Mouse (Mus musculus): Measurements from ENCODE around the gene Neurl4.
"Not testable (repeated sequence)": the region's sequence is repeated elsewhere in the genome, so short reads cannot be mapped to it uniquely, and the experiment has no call there.

The Neurl4 gene

DNA sequence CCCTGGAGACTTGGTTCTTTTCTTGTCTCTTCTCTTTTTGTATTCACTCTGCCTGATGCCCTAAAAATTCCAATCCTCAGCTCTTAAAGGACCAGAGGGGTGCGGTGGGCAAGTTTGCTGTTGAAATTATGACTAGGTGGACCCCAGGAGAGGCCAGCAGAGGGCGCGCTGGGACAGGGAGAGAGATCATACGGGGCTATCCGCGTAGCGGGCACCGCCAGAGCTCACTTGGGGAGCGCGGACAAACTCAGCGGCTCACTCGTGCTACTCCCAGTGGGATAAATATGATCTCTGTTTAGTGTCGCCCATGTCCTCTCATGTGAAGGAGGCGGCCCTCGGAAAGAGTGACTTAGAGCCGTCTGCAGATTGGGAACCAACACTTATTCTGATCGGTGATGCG, 33.3 kb downstream of the Neurl4 start:
- DNase-seq: peak; percentile 97 to 99

DNA sequence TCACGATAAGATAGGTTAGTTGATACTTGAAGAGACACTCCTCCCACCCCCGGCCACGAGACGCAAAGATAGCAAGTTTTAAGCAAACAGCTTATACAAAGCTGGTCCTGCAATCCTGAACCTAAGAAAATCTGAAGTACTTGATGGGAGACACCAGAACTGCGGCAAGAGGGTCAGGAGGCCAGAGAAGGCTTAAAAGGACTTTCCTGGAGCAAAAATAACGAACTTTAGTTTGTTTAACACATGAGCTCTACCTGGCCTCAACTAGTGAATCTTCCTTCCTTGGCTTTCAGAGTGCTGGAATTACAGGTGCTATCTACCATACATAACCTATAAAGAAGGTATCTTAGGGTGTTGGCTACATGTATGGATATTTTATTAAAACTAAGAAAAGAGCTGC, 33.8 kb downstream of the Neurl4 start:
- no peak for DNase-seq

DNA sequence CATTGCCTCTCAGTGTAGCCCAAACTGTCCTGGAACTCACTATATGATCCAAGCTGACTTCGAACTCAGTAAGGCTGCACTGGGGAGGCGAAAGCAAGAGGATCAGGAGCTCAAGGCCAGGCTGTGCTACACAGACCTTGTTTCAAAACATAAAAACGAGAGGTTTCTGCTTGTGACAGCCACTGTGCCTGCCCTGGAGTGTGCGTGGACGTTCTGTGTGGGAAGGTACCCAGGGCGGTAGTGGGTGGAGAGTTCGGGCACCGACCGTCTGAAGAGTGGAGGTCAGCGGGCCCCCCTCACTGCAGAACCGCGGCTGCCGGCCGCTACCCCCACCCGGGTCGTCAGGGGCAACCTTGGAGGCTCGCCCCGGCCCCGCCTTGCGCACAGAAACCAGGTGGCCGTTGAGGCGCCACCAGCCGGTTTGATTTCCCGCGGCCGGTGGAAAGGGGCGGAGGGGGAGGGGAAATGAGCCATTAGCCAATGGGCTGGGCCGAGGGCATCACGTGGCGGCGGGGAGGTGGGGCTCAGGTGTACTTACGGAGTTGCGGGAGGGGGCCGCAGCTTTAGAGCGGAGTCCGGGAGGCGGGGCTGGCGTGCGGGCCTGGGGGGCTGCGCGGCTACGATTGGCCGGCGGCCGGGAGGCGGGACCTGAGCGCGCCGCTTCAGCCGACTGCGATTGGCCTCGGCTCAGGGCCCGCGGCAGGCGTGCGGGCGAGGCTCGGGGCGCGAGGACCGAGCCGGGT, 34.4 kb downstream of the Neurl4 start, which contains the start of gene Ybx2:
TSS of gene Ybx2 (plus strand) at position 660 of the 743 bp plus-strand sequence.
- peak; percentile 92 to 95 for DNase-seq

DNA sequence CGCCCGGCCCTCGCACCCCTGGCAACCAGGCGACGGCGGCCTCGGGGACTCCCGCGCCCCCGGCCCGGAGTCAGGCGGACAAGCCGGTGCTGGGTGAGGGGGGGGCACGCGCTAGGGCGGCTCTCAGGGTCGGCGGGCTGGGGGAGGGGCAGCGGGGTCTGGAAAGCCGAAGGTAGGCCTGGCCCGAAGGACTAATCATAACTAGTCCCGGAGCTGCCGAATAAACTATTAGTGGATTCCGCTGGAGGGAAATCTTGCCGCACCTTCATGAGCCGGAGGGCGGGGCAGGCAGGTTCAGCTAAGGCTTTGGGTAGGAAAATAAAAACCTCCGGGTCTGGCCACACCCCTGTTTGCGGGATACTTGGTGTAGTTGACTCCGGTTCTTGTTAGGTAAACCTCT, 35.3 kb downstream of the Neurl4 start:
- peak; percentile 50 to 66 for DNase-seq

GRCm38 (mm10) chr11:69936714-69937347, 36.0 kb downstream of the Neurl4 start:
- DNase-seq: peak; percentile 36 to 63

DNA sequence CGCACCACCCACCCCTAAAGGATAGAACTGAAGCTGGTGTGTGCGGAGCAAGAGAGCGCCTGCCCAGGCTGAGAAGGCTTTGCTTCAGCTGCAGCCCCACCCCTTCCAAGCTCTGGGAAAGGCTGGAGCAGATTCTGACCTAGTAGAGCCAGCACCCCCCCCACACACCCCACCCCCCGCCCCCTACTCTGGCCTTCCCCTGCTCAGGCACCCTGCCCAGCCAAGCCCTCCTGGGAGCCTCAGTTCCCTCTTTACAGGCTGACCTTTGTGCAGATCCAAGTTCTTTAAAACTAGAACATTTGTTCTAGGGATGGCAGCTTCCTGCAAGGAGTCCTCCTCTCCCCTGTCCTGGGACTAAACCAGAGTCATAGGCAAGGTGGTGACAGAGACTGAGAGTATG, 36.5 kb downstream of the Neurl4 start:
- peak; percentile 59 to 68 for DNase-seq

GRCm38 (mm10) chr11:69937834-69938233, 37.0 kb downstream of the Neurl4 start:
- no peak for DNase-seq

GRCm38 (mm10) chr11:69938401-69938979, 37.6 kb downstream of the Neurl4 start:
- peak; percentile 33 to 48 for DNase-seq

GRCm38 (mm10) chr11:69939181-69939580, 38.3 kb downstream of the Neurl4 start:
- DNase-seq: no peak

GRCm38 (mm10) chr11:69939731-69940130, 38.9 kb downstream of the Neurl4 start:
- DNase-seq: no peak

DNA sequence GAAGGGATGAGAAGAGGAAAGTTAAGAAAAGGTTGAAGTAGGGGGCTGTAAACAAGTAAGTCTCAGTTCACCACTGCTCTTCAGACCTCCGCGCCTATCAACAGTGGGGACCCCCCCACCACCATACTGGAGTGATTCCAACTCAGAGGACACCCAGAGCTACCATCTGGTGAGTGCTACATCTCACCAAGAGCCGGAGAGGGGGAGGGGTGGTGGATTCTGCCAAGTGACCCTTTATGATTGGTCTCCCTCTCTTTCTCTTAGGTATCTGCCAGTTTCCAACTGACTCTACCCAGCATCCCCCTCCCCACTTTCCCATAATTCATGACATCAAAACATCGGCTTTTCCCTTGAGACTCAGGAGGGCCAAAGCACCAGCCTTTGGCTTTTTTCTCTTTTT, 40.1 kb downstream of the Neurl4 start:
- no peak for DNase-seq

DNA sequence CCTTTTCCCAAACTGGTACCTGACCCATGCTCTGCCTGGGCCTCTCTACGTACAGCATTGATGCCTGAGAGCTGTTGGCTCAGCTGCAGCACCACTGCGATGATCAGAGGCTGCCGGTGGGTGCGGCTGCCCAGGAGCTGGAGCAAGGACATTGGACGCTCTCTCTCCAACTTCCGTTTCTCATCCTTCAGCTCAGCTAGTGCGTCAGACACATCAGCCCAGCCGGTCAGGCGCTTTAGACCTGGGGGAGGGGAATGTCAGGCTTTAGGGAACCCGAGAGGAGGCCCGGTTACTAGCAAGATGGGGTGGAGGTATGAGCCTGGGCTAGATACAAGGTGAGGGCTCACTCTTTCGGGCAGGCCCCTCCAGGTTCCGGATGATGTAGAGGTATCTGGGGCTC, 44.3 kb downstream of the Neurl4 start:
- no peak for DNase-seq

- DNase-seq: no peak
Observed at GRCm38 (mm10) chr11:69945997-69946891, 45.4 kb downstream of the Neurl4 start.

DNA sequence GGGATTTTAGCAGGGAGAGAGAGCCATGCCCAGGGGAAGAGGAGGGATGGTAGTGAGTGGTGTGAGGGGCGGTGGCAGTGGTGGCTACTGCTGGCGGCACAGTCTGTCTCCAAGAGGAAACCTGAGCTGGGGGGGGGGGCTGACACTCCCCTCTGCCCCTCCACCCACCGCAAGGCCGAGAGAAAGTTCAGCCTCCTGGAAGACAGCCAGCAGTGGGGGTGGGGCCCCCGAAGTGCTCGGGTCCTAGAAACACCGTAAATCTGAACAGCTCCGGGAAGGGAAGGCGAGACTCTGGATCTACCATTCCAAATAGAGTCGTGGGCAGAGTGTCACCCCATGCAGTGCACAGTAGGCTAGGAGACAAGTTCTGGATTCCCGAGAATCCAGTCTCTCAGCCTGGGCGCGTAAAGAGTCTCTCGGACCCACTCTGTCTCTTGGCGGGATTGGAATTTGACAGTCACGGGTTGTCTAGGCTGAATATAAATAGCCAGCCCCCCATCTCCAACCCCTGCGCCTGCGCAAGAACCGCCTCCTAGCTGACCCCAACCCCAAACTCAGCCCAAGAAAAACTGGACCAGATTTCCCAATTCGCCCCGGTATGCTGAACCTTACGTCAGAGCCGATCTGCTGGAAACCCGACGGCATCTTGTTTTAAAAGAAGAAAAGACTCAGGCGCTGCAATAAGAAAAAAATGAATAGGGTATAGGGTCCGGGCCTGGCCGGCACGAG, 46.6 kb downstream of the Neurl4 start:
- peak; percentile 78 to 82 for DNase-seq

GRCm38 (mm10) chr11:69948066-69948762, 47.3 kb downstream of the Neurl4 start, which contains the start of gene Slc2a4:
TSS of gene Slc2a4 (minus strand) at chr11:69948188.
- DNase-seq: peak; percentile 98

- peak; percentile 95 for DNase-seq
Observed at GRCm38 (mm10) chr11:69948763-69949150, 47.9 kb downstream of the Neurl4 start.

- DNase-seq: peak in 1 of 2 experiments; percentile 54
Observed at GRCm38 (mm10) chr11:69950807-69951459, 50.1 kb downstream of the Neurl4 start.

DNA sequence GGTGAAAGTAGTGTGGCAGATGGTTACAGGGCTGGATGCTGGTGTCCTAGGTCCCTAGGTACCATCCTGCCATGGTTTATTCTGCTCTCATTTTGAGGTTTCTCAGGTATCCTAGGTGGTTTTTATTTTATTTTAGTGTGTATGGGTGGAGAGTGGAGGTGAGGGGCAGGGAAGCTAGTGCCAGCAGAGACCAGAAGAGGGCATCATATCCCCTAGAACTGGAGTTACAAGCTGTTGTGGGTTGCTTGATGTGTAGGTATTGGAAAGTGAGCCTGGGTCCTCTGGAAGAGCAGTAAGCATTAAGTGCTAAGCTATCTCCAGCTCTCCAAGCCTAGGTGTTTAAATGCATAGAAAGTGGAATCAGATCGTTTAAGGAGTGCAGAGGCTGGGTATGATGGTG, 51.4 kb downstream of the Neurl4 start:
- DNase-seq: no peak

GRCm38 (mm10) chr11:69953267-69953915, 52.5 kb downstream of the Neurl4 start:
- DNase-seq: no peak

- not testable (repeated sequence) for DNase-seq
Observed at GRCm38 (mm10) chr11:69955618-69956017, 54.7 kb downstream of the Neurl4 start.
